Mouse (Mus musculus) WW6 (cell line): ENCODE data around the gene Hexim1.
A peak's percentile ranks its signal among the peaks of the same experiment; 100 is the strongest.

Experiments used
- DNase-seq: peaks from one replicate; pipeline ENCODE4 v3.0.0-alpha.2; 2013; ENCODE audit warnings: low read depth, low spot score

Gene Hexim1

DNA sequence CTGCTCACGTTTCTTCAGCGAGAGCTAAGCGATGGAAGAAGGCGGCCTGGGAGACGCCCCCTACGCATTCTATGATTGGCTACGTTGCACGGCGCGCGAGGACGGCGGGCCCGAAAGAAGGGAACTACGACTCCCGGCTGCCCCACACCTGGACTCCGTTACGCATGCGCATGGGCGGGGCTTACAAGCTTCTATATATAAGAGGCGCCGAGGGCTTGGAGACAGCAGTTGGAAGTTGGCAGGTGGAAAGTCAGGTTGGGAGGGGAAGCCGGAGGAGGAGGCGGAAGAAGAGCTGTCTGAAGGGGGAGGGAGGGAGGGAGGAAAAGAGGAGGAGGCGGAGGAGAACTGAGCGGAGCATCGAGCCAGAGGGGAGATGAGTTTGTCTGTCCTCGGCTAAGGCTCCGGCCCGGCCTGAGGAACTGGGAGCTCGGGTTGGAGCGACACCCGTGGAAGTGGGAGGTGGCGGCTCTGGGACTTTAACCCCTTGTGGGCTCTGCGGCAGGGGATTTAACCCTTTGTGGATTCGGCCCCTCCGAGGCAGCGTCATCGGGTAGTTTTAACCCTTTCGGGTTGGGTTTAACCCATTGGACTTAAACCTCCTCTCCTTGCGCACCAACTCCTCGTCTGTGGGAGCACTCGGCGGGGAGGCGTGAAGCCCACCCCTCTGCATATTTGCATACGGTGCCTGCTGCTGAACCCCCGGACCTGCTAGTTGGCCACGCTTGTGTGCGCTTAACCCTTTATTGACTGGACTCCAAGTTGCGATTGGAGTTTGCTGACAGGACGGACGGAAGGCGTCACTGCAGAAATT is at the start of gene Hexim1:
Hexim1 (plus strand) TSS at position 224 of the 811 bp plus-strand sequence.
- peak; percentile 100 for DNase-seq

GRCm38 (mm10) chr11:103067051-103067361 is 49.0 kb upstream of the Hexim1 start:
- no peak for DNase-seq

GRCm38 (mm10) chr11:103067457-103068001 is 48.5 kb upstream of the Hexim1 start:
- no peak for DNase-seq

GRCm38 (mm10) chr11:103068272-103068671 is 47.8 kb upstream of the Hexim1 start:
- no peak for DNase-seq

DNA sequence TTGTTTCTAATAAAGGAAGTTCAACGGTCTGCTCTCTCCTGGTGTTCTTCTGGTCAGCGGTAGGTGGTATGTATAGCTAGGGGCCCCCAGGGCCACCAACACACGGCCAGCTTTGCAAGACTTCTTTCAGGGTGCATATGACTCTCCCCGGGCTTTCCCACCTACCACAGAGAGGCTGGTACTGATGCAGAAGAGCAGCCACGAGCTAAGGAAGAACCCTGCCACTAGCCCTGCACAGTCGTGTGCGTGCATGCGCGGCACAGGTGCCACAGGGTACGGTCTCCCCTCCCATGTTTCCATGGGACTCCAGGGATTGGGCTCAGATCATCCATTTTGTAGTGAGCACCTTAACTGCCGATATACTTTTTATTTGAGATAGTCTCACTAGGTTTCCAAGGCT is 47.1 kb upstream of the Hexim1 start:
- no peak for DNase-seq

- DNase-seq, result no peak
Observed at GRCm38 (mm10) chr11:103069731-103070130, 46.3 kb upstream of the Hexim1 start.

- no peak for DNase-seq
Observed at GRCm38 (mm10) chr11:103070322-103070880, 45.6 kb upstream of the Hexim1 start.

DNA sequence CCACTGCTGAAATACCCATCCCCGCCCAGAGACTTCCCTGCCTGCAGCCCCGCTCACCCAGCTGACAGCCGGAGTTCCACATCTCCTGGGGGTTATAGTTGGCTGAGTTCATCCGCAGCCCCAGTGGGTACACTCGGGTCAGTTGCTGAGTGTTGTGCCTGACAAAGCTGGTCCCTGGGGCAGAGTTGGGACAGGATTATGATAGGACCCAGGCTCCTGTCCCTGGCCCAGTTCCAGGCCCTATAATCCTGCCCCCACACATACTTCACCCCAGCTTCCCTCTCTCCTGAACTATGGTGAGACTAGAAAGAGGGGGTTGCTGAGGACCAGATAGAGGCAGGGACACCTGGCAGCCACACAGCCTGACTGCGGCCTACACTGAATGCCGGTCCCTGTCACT is 42.4 kb upstream of the Hexim1 start:
- no peak for DNase-seq

- DNase-seq, result no peak
Observed at GRCm38 (mm10) chr11:103074121-103074650, 41.8 kb upstream of the Hexim1 start.

DNA sequence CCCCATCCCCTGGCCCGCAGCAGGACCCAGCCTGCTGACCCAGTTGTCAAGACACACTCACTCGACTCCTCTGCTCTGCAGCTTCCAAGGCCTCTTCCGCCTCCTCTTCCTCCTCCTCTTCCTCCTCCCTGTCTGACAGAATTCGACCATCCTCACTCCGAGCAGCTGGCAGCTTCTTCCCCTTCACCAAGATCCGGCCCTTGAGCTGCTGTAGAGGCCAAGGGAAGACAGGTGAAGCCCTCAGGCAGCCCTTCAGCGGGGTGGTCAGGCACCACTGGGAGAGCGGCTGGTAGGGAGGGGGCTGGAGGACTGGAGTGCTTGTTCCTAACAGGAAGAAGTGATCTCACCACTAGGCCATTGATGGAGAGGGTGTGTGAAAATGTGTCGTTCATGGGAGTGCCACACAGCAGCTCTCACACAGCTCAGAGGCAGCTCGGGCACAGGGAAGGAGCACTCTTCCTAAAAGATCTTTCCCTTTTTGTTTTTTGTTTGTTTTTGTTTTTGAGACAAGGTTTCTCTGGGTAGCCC is 41.2 kb upstream of the Hexim1 start:
- no peak for DNase-seq

DNA sequence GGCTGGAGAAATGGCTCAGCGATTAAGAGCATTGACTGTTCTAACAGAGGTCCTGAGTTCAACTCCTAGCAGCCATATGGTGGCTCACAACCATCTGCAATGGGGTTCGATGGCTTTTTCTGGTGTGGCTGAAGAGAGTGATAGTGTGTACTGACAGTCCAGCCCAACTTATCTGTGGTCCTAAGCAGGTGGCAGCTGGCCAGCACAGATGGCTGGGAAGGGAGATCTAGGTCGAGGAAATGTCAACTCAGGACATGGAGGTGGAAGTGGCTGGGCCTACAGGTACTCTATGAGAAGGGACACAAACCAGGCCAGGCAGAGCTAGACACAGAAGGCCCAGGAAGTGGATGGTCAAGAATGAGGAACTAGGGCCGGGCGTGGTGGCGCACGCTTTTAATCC is 40.0 kb upstream of the Hexim1 start:
- no peak for DNase-seq

DNA sequence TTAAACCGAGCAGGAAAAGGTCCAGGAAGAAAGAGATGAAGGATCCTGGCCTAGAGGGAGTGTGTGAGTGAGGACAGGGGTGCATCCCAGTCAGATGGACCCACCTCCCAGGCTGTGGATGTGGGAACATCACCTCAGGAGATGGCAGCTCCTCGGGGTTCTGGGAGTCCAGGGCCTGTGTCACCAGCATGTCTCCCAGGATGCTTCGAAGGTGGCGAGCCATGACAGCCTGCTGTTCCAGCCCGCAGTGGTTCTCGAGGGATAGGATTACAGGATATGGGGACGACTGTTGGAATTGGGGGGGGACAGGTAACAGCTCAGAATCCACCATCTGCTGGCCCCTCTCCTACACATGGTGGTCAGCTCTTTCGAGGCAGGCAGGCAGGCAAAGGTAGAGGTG is 39.5 kb upstream of the Hexim1 start:
- no peak for DNase-seq

- DNase-seq, result no peak
Observed at GRCm38 (mm10) chr11:103078131-103078530, 37.9 kb upstream of the Hexim1 start.

DNA sequence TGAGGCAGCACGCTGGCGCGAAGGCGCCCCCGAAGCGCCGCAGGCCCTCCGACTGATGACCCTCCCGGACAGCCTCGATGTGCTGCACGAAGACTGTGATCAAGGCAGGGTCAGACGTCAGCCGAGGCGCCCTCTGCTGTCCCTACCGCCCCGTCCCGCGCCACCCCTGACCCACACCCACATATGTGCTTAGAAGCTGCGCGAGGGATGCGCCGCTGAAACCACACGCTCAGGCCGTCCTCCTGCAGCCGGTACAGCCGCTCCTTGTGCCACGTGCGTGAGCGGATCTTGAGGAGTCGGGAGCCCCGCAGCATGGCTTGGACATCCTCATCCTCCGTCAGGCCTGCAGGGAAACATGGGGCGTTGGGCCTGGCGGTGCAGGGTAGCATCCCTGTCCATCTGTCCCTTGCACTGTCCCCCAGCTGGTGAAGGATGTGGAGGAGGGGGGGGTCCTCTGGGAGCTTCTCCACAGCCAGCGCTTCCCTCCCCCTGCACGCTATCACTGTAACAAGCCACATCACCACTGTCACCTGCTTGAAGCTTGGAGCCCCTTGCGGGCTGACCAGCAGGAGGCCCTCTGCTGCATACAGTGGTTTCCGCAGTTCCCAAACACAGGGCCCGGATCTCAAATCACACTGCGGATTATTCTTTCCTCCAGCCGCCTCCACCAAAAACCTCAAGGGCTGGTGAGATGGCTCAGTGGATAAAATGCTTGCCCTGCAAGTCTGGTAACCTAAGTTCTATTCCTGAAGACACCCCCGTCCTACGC is 35.5 kb upstream of the Hexim1 start:
- no peak for DNase-seq

DNA sequence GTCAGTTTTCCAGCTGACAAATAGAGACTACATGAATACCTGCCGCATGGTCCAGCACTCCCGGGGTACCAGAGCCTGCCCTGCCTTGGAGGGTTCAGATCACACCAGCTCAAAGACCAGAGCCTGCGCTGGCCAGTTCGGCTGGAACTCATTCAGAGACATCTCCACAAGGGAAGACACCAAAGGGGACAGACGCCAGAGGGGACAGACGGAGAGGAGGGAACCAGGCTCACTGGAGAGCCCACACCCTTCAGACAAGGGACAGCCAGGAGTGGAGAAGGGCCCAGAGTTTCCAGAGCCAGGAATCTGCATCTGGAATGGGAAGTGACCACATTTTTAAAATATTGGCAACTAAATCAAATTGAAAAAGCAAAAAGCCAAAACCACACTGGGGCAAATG is 34.4 kb upstream of the Hexim1 start:
- DNase-seq, result no peak

- no peak for DNase-seq
Observed at GRCm38 (mm10) chr11:103093306-103093705, 22.7 kb upstream of the Hexim1 start.

DNA sequence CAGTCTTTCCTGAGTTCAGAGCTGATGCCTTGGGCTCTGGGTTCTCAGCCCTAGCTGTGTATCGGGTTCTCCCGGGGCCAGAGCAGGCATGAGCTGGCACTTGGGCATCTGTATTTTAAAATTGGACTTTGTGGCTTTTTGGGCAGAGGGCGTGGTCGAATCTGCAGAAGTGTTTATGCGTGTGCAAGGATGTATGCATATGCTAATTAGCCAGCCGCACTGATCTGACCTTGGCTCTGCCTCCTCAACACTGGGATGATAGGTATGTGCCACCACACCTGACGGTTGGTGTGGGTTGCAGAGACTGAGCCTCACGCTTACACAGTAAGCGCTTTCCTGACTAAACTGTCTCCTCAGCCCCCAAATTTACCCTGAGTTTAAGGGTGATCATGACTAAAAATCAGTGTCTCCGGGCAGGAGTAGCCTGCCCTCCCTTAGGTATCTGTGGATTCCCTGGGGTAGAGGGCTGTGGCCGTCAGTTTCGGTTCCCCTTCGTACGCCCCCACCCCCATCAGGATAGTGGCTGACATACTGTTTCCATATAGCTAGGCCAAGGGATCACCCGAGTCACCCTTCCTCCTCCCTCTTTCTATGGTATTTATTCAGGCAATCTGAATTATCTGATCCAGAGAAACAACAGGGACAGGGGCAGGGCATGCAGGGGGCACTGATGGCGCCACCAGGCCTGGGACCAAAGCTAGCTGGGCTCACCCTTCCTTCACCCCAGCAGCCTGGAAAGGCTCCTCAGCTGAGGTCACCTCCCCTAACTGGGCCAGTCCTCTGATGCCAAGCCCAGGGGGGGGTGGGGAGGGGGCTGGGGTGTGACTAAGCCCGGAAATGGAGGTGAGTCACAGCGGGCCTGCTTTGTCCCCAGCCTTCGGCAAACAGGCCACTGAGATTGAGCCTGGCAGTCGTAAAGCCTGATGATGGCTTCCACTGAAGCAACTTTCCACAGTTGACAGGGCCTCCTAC is 21.9 kb upstream of the Hexim1 start:
- no peak for DNase-seq

GRCm38 (mm10) chr11:103095107-103095670 is 20.8 kb upstream of the Hexim1 start:
- no peak for DNase-seq

DNA sequence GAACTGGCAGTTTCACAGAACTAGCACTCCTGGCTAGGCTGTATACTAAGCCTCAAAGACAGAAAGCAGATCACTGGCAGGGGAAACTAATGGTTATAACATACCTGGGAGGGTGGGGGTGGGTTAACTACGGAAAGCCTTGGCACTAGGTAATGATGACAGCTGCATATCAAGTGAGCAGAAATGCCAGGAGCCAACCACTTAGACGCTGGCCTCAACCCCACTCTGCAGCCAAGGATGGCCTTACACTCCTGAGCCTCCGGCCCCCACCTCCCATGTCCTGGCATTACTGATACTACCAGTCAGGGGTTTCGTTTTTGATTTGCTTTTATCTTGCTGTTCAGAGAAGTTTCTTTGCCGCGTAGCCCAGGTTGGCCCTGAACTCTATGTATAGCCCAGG is 20.2 kb upstream of the Hexim1 start:
- no peak for DNase-seq
